Mouse (Mus musculus) cerebellum, adult 9-11 months (tissue): ENCODE results near the gene Prdx1.
"Not testable (repeated sequence)": the region's sequence is repeated elsewhere in the genome, so short reads cannot be mapped to it uniquely, and the experiment has no call there.

Source experiments
- DNase-seq: peaks from one replicate; pipeline ENCODE4 v3.0.0; 2022

The Prdx1 gene

GRCm38 (mm10) chr4:116679141-116679540 lies 6.2 kb upstream of the Prdx1 start:
- no peak for DNase-seq

- not testable (repeated sequence) for DNase-seq
Observed at GRCm38 (mm10) chr4:116680521-116680920, 4.8 kb upstream of the Prdx1 start.

GRCm38 (mm10) chr4:116683957-116684356 lies 1.4 kb upstream of the Prdx1 start:
- no peak for DNase-seq

- no peak for DNase-seq
Observed at GRCm38 (mm10) chr4:116684665-116685064, 679 bp upstream of the Prdx1 start.

GRCm38 (mm10) chr4:116687041-116687440 lies 1.7 kb downstream of the Prdx1 start:
- no peak for DNase-seq

- DNase-seq: no peak
Observed at GRCm38 (mm10) chr4:116689309-116689876, 4.0 kb downstream of the Prdx1 start.

- DNase-seq: no peak
Observed at GRCm38 (mm10) chr4:116692146-116692545, 6.8 kb downstream of the Prdx1 start.

- DNase-seq: no peak
Observed at GRCm38 (mm10) chr4:116693785-116694184, 8.4 kb downstream of the Prdx1 start.

GRCm38 (mm10) chr4:116698693-116699342 lies 13.5 kb downstream of the Prdx1 start:
- DNase-seq: no peak

- DNase-seq: no peak
Observed at GRCm38 (mm10) chr4:116700964-116701363, 15.6 kb downstream of the Prdx1 start.

GRCm38 (mm10) chr4:116703804-116704203 lies 18.5 kb downstream of the Prdx1 start:
- peak; percentile 53 for DNase-seq

- DNase-seq: peak; percentile 61
Observed at GRCm38 (mm10) chr4:116707666-116708065, 22.3 kb downstream of the Prdx1 start.

GRCm38 (mm10) chr4:116708201-116708764 lies 22.9 kb downstream of the Prdx1 start, which contains the start of the genes Mmachc and Ccdc163:
Mmachc (minus strand) TSS chr4:116708406.
Ccdc163 (plus strand) TSS chr4:116708509.
- DNase-seq: peak; percentile 97

- DNase-seq: peak; percentile 48
Observed at GRCm38 (mm10) chr4:116708791-116709390, 23.5 kb downstream of the Prdx1 start.

GRCm38 (mm10) chr4:116710154-116710553 lies 24.8 kb downstream of the Prdx1 start:
- no peak for DNase-seq

- peak; percentile 54 for DNase-seq
Observed at GRCm38 (mm10) chr4:116712536-116712935, 27.2 kb downstream of the Prdx1 start.

GRCm38 (mm10) chr4:116719396-116719795 lies 34.1 kb downstream of the Prdx1 start:
- DNase-seq: peak; percentile 79

GRCm38 (mm10) chr4:116720343-116721097 lies 35.2 kb downstream of the Prdx1 start, which contains the start of gene Tesk2:
Tesk2 (plus strand) TSS chr4:116720948.
- DNase-seq: peak; percentile 95

GRCm38 (mm10) chr4:116721098-116721628 lies 35.8 kb downstream of the Prdx1 start:
- DNase-seq: no peak

- DNase-seq: no peak
Observed at GRCm38 (mm10) chr4:116722230-116722629, 36.9 kb downstream of the Prdx1 start.

- no peak for DNase-seq
Observed at GRCm38 (mm10) chr4:116725444-116725843, 40.1 kb downstream of the Prdx1 start.

GRCm38 (mm10) chr4:116727401-116727800 lies 42.1 kb downstream of the Prdx1 start:
- no peak for DNase-seq

GRCm38 (mm10) chr4:116729532-116729931 lies 44.2 kb downstream of the Prdx1 start:
- no peak for DNase-seq
